Mouse (Mus musculus): ENCODE measurements around the gene Atg4c.

- no peak for TF ChIP-seq CTCF (IDR thresholded peaks at IDR 0.05)
- no peak for TF ChIP-seq POLR2A (IDR thresholded peaks at IDR 0.05; ENCODE audit: insufficient read depth, low read depth, low read length)
These were observed 37.0 kb upstream of the Atg4c start for GRCm38 (mm10) chr4:99156641-99157307.
